Mouse (Mus musculus) stomach, embryonic 16.5 days (tissue): ENCODE data around the gene Cyp46a1. TPM values are rescaled to one million over a fixed set of nuclear protein-coding genes. Genes with fewer than 3 reads are reported as not detected.

ENCODE experiments used
- ATAC-seq: fragments of 200-750 bp; cut with Nextera tagmentation; 2 replicates; pipeline ENCODE4 v1.8.0; 2017; ENCODE audit warnings: moderate number of reproducible peaks, moderate TSS enrichment; ENCODE audit not compliant: insufficient read depth, low FRiP score
- H3K27ac ChIP-seq: fragments of 300-500 bp; sonication (generic); 2 replicates; pipeline ENCODE4 v1.5.1; 2014; ENCODE audit warnings: low read length
- H3K27me3 ChIP-seq: fragments of 300-500 bp; sonication (generic); 2 replicates; pipeline ENCODE4 v1.6.1; 2014; ENCODE audit warnings: low read length, control low read depth, mixed read lengths; ENCODE audit not compliant: control insufficient read depth, insufficient read depth
- H3K36me3 ChIP-seq: fragments of 300-500 bp; sonication (generic); 2 replicates; pipeline ENCODE4 v1.6.1; 2014; ENCODE audit warnings: low read length; ENCODE audit not compliant: control insufficient read depth, insufficient read depth
- H3K4me1 ChIP-seq: fragments of 300-500 bp; sonication (generic); 2 replicates; pipeline ENCODE4 v1.6.1; 2014; ENCODE audit warnings: low read length, control low read depth, mixed read lengths; ENCODE audit not compliant: control insufficient read depth, insufficient read depth
- H3K4me2 ChIP-seq: fragments of 300-500 bp; sonication (generic); 2 replicates; pipeline ENCODE4 v1.6.1; 2014; ENCODE audit warnings: low read depth, low read length, mixed read lengths
- H3K4me3 ChIP-seq: fragments of 300-500 bp; sonication (generic); replicated peaks from 2 replicates; pipeline ENCODE4 v1.5.1; 2014; ENCODE audit warnings: mild to moderate bottlenecking, low read length
- H3K9ac ChIP-seq: fragments of 300-500 bp; sonication (generic); 2 replicates; pipeline ENCODE4 v1.6.1; 2014; ENCODE audit warnings: low read length
- H3K9me3 ChIP-seq: fragments of 300-500 bp; sonication (generic); replicated peaks from 2 replicates; pipeline ENCODE4 v1.6.1; 2016; ENCODE audit warnings: low read length, control low read depth; ENCODE audit not compliant: control insufficient read depth
- WGBS: fragments of 180-500 bp; shearing (Covaris S2); extraction: QIAGEN DNeasy Blood & Tissue Kit; methylation state at CpG from one replicate; pipeline ENCODE4 v1.1.7; 2014; 5-methylcytosine and 5-hydroxymethylcytosine counted together
- polyA plus RNA-seq: library from polyadenylated mRNA; unstranded; fragments of >200 nt; fragmentation: Nextera tagmentation; extraction: Ambion mirVana; gene quantifications from 2 replicates; pipeline ENCODE4 v1.2.1, GENCODE M21; 2015

The Cyp46a1 gene
- polyA plus RNA-seq, 1 experiment from 2014 or later: 8.5 TPM

DNA sequence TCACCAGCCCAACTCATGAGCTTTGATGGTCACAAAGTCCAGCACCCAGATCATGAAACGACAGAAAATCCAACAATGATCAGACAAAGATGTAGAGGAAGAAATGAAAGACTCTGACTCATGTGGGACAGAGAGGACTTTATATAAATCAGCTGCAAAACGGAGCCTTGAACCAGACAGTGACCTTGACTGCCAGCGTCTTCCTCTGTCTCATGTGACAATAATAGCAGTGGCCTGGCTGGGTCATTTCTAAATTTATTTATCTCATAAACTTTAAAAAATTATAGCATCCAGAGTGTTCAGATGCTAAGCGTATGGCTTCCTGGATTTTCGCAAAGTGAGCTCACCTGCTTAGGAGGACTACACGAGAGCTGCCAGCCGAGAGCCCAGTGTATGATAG lies 64.5 kb downstream of the Cyp46a1 start:
- Histone ChIP-seq H3K27me3 (no peaks in the 10 kb centered on the region), H3K4me1 (peaks cover 4% of the 10 kb centered on the region), H3K27ac (no peak overlapping the region), H3K4me3 (no peak overlapping the region), H3K9ac (no peak overlapping the region), H3K36me3 (no peaks in the 10 kb centered on the region), H3K9me3 (no peaks in the 10 kb centered on the region), H3K4me2 (no peak overlapping the region)
- 82% methylated on average over 7 of the region's 7 CpGs for WGBS
- no peak for ATAC-seq

DNA sequence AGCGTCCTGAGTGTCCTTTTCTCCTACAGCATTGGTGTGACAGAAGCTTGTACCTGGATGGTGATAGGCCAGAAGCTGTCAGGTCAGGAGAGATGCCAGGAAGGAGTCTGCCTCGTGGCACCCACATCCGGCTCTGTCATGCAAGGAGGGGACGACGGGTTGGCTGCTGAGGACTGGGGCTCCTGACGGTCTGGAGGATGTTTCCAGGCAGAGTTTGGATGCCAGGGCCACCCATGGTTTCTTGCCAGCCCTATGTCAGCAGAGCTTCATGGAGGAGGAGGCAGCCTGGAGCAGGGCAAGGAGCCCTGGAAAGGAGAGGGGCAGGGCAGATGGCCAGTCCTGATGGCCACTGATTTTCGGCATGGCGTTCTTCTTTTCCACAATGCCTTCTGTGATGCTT lies 65.0 kb downstream of the Cyp46a1 start:
- no peaks in the 10 kb centered on the region for H3K36me3 ChIP-seq
- H3K9ac ChIP-seq: no peak overlapping the region
- H3K4me1 ChIP-seq: peaks cover 2% of the 10 kb centered on the region; the same call in 1 of the 2 replicates
- H3K9me3 ChIP-seq: no peaks in the 10 kb centered on the region
- WGBS: 92% methylated on average over 8 of the region's 8 CpGs
- H3K4me2 ChIP-seq: no peak overlapping the region
- H3K27me3 ChIP-seq: no peaks in the 10 kb centered on the region
- ATAC-seq: no peak
- no peak overlapping the region for H3K4me3 ChIP-seq
- H3K27ac ChIP-seq: no peak overlapping the region

DNA sequence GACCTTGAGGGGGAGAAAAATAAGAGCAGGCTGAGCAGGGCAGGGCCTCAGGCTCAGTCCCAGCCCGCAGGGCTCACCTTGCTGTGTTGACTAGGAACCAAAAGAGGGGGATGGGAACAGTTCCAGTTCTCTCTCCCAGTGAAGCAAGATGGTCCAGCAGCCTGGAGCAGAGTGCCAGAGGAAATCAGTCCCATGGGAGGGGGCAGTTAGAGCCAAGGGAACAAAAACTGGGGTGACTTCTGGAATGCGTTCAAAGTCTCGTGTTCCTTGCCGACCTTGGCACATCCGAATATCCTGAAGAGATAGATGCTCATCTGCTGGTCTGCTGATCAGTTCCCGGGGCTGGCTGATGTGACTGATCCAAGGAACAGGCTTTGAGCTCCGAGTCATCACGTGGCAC lies 66.8 kb downstream of the Cyp46a1 start:
- Histone ChIP-seq H3K36me3 (no peaks in the 10 kb centered on the region), H3K27me3 (no peaks in the 10 kb centered on the region), H3K27ac (no peak overlapping the region), H3K4me3 (no peak overlapping the region), H3K9me3 (no peaks in the 10 kb centered on the region), H3K4me1 (peaks cover 10% of the 10 kb centered on the region), H3K9ac (no peak overlapping the region), H3K4me2 (no peak overlapping the region)
- 67% methylated on average over 8 of the region's 8 CpGs for WGBS
- no peak for ATAC-seq

DNA sequence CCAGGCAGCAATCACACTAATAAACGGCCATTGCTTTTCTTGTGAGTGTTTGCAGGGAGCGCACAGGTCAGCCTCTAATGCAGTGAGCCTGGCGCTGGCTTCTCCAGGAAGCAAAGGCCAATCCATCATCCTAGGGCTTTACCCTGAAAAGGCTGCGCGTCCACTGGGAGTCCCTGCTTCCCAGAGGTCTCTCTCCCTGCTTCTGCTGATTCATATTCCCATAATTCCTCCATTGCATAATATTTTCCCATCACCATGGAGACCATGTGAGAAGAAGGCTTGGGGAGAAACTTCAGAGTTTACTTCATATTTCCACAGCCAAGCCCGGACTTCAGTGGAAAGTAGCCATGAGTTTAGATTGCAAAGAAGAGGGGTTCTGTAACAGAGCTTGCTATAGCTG lies 69.8 kb downstream of the Cyp46a1 start:
- Histone ChIP-seq H3K36me3 (no peaks in the 10 kb centered on the region), H3K4me3 (no peak overlapping the region), H3K4me1 (peaks cover 10% of the 10 kb centered on the region), H3K9ac (peak overlapping the region; percentile 46; the same call in 1 of the 2 replicates), H3K27me3 (no peaks in the 10 kb centered on the region), H3K9me3 (no peaks in the 10 kb centered on the region), H3K27ac (peak overlapping the region; percentile 92), H3K4me2 (0 out of 2 replicates have a peak overlapping the region, but pooled peaks have one; percentile 11)
- 19% methylated on average over 6 of the region's 6 CpGs for WGBS
- ATAC-seq: peak; percentile 92

DNA sequence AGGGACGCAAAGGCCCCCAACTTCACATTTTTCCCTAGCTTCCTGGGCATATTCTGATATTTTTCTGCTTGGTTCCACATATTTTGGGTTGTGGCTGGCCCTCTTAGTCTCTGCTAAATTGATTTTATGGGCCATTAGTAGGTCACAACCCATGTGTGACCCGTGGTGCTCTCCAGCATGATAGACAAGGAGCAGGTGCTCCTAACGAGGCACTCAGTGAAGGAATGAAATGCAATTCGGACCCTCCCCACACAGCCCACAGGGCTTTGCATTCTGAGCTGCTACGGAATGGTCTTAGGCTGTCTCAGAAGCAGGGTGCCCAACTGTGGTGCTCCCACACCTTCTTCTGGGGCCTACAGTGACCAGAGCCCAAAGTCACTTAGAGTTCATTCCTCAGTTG lies 74.9 kb downstream of the Cyp46a1 start:
- H3K4me2 ChIP-seq: no peak overlapping the region
- no peak for ATAC-seq
- no peaks in the 10 kb centered on the region for H3K27me3 ChIP-seq
- H3K9me3 ChIP-seq: no peaks in the 10 kb centered on the region
- H3K36me3 ChIP-seq: no peaks in the 10 kb centered on the region
- H3K9ac ChIP-seq: no peak overlapping the region
- WGBS: 60% methylated on average over 5 of the region's 5 CpGs
- H3K4me3 ChIP-seq: no peak overlapping the region
- peaks cover 10% of the 10 kb centered on the region for H3K4me1 ChIP-seq
- no peak overlapping the region for H3K27ac ChIP-seq

DNA sequence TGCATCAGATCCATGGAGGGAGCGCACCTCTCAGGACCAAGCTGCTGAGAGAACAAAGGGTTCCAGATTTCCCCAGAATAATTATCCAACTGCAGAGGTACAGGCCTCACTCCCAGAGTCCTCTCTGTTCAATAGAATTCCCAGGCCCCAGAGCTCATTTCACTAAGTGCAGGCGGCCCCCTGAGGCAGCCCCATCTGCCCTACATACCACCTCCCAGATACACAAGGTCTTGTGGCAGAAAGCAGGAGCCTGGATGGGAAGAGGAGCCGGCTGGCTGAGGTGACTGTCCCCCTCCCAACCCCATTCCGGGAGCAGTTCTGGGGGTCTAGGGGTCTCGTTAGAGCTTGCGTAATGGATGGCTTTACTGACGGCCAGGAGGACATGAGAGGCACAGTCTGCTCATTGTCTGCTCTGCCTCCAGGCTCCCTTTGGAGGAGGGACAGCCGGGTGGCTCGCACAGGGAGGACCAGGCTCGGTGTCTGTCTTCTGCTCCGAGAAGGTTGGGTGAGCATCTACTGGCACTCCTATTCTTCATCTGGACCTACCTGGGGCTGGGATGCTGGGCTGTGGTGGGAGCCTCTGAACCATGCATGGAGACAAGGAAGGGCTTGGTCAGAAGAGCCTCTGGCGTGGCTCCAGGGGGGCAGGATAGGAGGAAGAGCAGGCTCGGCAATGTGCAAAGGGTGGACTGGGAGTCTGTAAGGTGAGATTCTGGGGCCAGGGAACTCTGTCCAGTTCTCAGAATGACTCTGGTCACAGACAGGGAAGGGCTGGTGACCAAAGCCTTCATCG lies 76.4 kb downstream of the Cyp46a1 start:
- Histone ChIP-seq H3K4me2 (no peak overlapping the region), H3K4me1 (peaks cover 3% of the 10 kb centered on the region; the same call in 1 of the 2 replicates), H3K4me3 (no peak overlapping the region), H3K27me3 (no peaks in the 10 kb centered on the region), H3K9ac (no peak overlapping the region; the same call in 1 of the 2 replicates), H3K36me3 (no peaks in the 10 kb centered on the region), H3K27ac (no peak overlapping the region), H3K9me3 (no peaks in the 10 kb centered on the region)
- 55% methylated on average over 14 of the region's 14 CpGs for WGBS
- no peak for ATAC-seq

Other genes starting within 250 kb of the Cyp46a1 start
- 89.2 and 93.0 TPM in 2 replicates for gene Setd3, start 155.1 kb upstream of the Cyp46a1 start, polyA plus RNA-seq
- gene Ccnk, start 154.8 kb upstream of the Cyp46a1 start, polyA plus RNA-seq: 1.8 and 2.5 TPM in 2 replicates
- 6.5 and 6.9 TPM in 2 replicates for gene Ccdc85c, start 59.0 kb upstream of the Cyp46a1 start, polyA plus RNA-seq
- 0.44 and 0.65 TPM in 2 replicates for gene Hhipl1, start 28.1 kb upstream of the Cyp46a1 start, polyA plus RNA-seq
- gene Eml1, start 36.6 kb downstream of the Cyp46a1 start, polyA plus RNA-seq: 82.3 and 111 TPM in 2 replicates
- gene Evl, start 220.3 kb downstream of the Cyp46a1 start, polyA plus RNA-seq: 35.4 and 37.2 TPM in 2 replicates